Mouse (Mus musculus) hematopoietic multipotent progenitor cell, adult 10-12 weeks (in vitro differentiated cells): Measurements from ENCODE around the gene Gm21985. TPM values are rescaled to one million over a fixed set of nuclear protein-coding genes. Genes with fewer than 3 reads are reported as not detected.

ENCODE experiments used
- polyA plus RNA-seq: library from polyadenylated mRNA; stranded (reverse); fragments of >175 nt; gene quantifications from 2 replicates; pipeline ENCODE4 v1.2.3, GENCODE M21; 2012; ENCODE audit warnings: low replicate concordance

The Gm21985 gene
- polyA plus RNA-seq, result not detected in 2 replicates

GRCm38 (mm10) chr2:112266242-112266592 lies at the start of gene Gm21985:
TSS of gene Gm21985 (plus strand) at chr2:112266314.

GRCm38 (mm10) chr2:112239212-112239934 lies 26.7 kb upstream of the Gm21985 start, which contains the start of gene Lpcat4:
TSS of gene Lpcat4 (plus strand) at chr2:112239468.

GRCm38 (mm10) chr2:112259241-112259962 lies 6.7 kb upstream of the Gm21985 start, which contains the start of gene Nutm1:
TSS of gene Nutm1 (minus strand) at chr2:112259291.

GRCm38 (mm10) chr2:112261748-112262653 lies 4.1 kb upstream of the Gm21985 start, which contains the start of gene Nop10:
TSS of gene Nop10 (plus strand) at chr2:112261926.

GRCm38 (mm10) chr2:112265448-112266241 lies 469 bp upstream of the Gm21985 start, which contains the start of gene Slc12a6:
TSS of gene Slc12a6 (plus strand) at chr2:112265825.

GRCm38 (mm10) chr2:112367726-112368673 lies 101.9 kb downstream of the Gm21985 start, which contains the start of gene Emc4:
TSS of gene Emc4 (minus strand) at chr2:112368027.

GRCm38 (mm10) chr2:112378973-112379898 lies 113.1 kb downstream of the Gm21985 start, which contains the start of gene Katnbl1:
TSS of gene Katnbl1 (plus strand) at chr2:112379211.

GRCm38 (mm10) chr2:112454862-112455564 lies 188.9 kb downstream of the Gm21985 start, which contains the start of gene Emc7:
TSS of gene Emc7 (plus strand) at chr2:112454997.

Other genes with a start within 250 kb of the Gm21985 start
- gene Olfr1311, start 241.9 kb upstream of the Gm21985 start, polyA plus RNA-seq, result not detected in 2 replicates
- gene Olfr1312, start 216.1 kb upstream of the Gm21985 start, polyA plus RNA-seq, result not detected in 2 replicates
- gene Olfr1313, start 188.5 kb upstream of the Gm21985 start, polyA plus RNA-seq, result not detected in 2 replicates
- 0.13 TPM in 1 of 2 replicates, not detected in the other for gene Olfr1314, start 169.5 kb upstream of the Gm21985 start, polyA plus RNA-seq
- not detected in 2 replicates for gene Olfr1315-ps1, start 150.9 kb upstream of the Gm21985 start, polyA plus RNA-seq
- gene Olfr1316, start 131.3 kb upstream of the Gm21985 start, polyA plus RNA-seq, result not detected in 2 replicates
- gene Olfr1317, start 126.0 kb upstream of the Gm21985 start, polyA plus RNA-seq, result not detected in 2 replicates
- gene Olfr1318, start 112.1 kb upstream of the Gm21985 start, polyA plus RNA-seq, result not detected in 2 replicates
- 123 and 178 TPM in 2 replicates for gene Lpcat4, start 26.8 kb upstream of the Gm21985 start, polyA plus RNA-seq
- not detected in 2 replicates for gene Nutm1, start 7.0 kb upstream of the Gm21985 start, polyA plus RNA-seq
- gene Nop10, start 4.4 kb upstream of the Gm21985 start, polyA plus RNA-seq, result 16.1 and 28.0 TPM in 2 replicates
- 35.9 and 48.7 TPM in 2 replicates for gene Slc12a6, start 489 bp upstream of the Gm21985 start, polyA plus RNA-seq
- 20.2 and 37.0 TPM in 2 replicates for gene Emc4, start 101.7 kb downstream of the Gm21985 start, polyA plus RNA-seq
- gene Katnbl1, start 112.9 kb downstream of the Gm21985 start, polyA plus RNA-seq, result 1.9 and 4.1 TPM in 2 replicates
- gene Emc7, start 188.7 kb downstream of the Gm21985 start, polyA plus RNA-seq, result 0.96 and 2.8 TPM in 2 replicates
- not detected in 2 replicates for gene Chrm5, start 214.5 kb downstream of the Gm21985 start, polyA plus RNA-seq
- 3.1 and 6.0 TPM in 2 replicates for gene Aven, start 226.7 kb downstream of the Gm21985 start, polyA plus RNA-seq